Mouse (Mus musculus) CH12.LX (cell line): ENCODE measurements at regions not wholly inside any gene's neighbourhood (a gene's known extent, or its start where the extent isn't known, plus 50 kb on each side); places are given as distances from the start of the nearest gene placed in this dataset.

ENCODE experiments used
- CTCF ChIP-seq, 2 experiments: IDR thresholded peaks in 1 of 2; conservative IDR thresholded peaks in 1 of 2; 2 replicates each; pipeline ENCODE4 v1.5.1; 2011 to 2012; ENCODE audit warnings: low read depth in 2 of 2, low read length in 2 of 2, improper control_type of control experiment in 1 of 2, inconsistent platforms in 1 of 2, mild to moderate bottlenecking in 1 of 2, moderate library complexity in 1 of 2
- E2F4 ChIP-seq: IDR thresholded peaks from 2 replicates; pipeline ENCODE4 v1.6.1; 2011; ENCODE audit warnings: low read depth, low read length, improper control_type of control experiment; ENCODE audit not compliant: insufficient replicate concordance
- EP300 ChIP-seq: IDR thresholded peaks from 2 replicates; pipeline ENCODE4 v1.6.1; 2011; ENCODE audit warnings: low read length, improper control_type of control experiment
- GABPA ChIP-seq: IDR thresholded peaks from 2 replicates; pipeline ENCODE4 v1.6.1; 2012; ENCODE audit warnings: low read depth, low read length, improper control_type of control experiment, inconsistent platforms; ENCODE audit not compliant: insufficient replicate concordance
- KAT2A ChIP-seq: IDR thresholded peaks from 2 replicates; pipeline ENCODE4 v1.6.1; 2012; ENCODE audit warnings: low read length, improper control_type of control experiment, inconsistent platforms; ENCODE audit not compliant: insufficient replicate concordance
- POLR2A ChIP-seq: IDR thresholded peaks from 2 replicates; pipeline ENCODE4 v1.6.1; 2011; ENCODE audit warnings: low read depth, mild to moderate bottlenecking, improper control_type of control experiment, low read length
- POLR2AphosphoS2 ChIP-seq: IDR thresholded peaks from 2 replicates; pipeline ENCODE4 v1.6.1; 2011; ENCODE audit warnings: low read depth, low read length, improper control_type of control experiment
- RAD21 ChIP-seq: IDR thresholded peaks from 2 replicates; pipeline ENCODE4 v1.6.1; 2011; ENCODE audit warnings: low read depth, mild to moderate bottlenecking, low read length, improper control_type of control experiment, moderate library complexity
- ZNF384 ChIP-seq: IDR thresholded peaks from 2 replicates; pipeline ENCODE4 v1.6.1; 2012; ENCODE audit warnings: low read depth, low read length, improper control_type of control experiment, inconsistent platforms

- TF ChIP-seq POLR2AphosphoS2 (no peak), CTCF (conservative IDR thresholded peaks at IDR 0.05 in 1 of 2, IDR thresholded peaks at IDR 0.05 in 1 of 2; ENCODE audit: low read depth in 2 of 2, low read length in 2 of 2) (no peak), EP300 (no peak), E2F4 (no peak), ZNF384 (no peak), POLR2A (no peak), GABPA (no peak), RAD21 (no peak), KAT2A (no peak)
Observed at GRCm38 (mm10) chr7:39933946-39934345, 416.4 kb downstream of the Zfp619 start.
